Mouse (Mus musculus): ENCODE measurements around the gene Tfcp2. TPM values are rescaled to one million over a fixed set of nuclear protein-coding genes. Genes with fewer than 3 reads are reported as not detected.

The Tfcp2 gene
- polyA plus RNA-seq, 1 experiment: 10.3 TPM

- no peak overlapping the region for H3ac ChIP-seq (ENCODE audit: control insufficient read depth, insufficient read length, low read depth)
- H3K79me2 ChIP-seq (ENCODE audit: control insufficient read depth, insufficient read depth): peaks cover 16% of the 10 kb centered on the region
- H3K27me3 ChIP-seq (ENCODE audit: control insufficient read depth, insufficient read depth, insufficient read length): no peaks in the 10 kb centered on the region
- H3K79me3 ChIP-seq (ENCODE audit: low read depth): peaks cover 2% of the 10 kb centered on the region
- TF ChIP-seq FOSL1 (IDR thresholded peaks at IDR 0.05; ENCODE audit: insufficient read depth, low read length, poor library complexity, severe bottlenecking): no peak
- H3K36me3 ChIP-seq (ENCODE audit: control insufficient read depth, insufficient read depth): no peaks in the 10 kb centered on the region
- H3K4me3 ChIP-seq (ENCODE audit: insufficient read depth, poor library complexity, severe bottlenecking): no peak overlapping the region
Measured at GRCm38 (mm10) chr15:100539411-100539810, 12.4 kb downstream of the Tfcp2 start.

- H3K79me2 ChIP-seq (ENCODE audit: control insufficient read depth, insufficient read depth): peaks cover 16% of the 10 kb centered on the region
- H3ac ChIP-seq (ENCODE audit: control insufficient read depth, insufficient read length, low read depth): no peak overlapping the region
- H3K79me3 ChIP-seq (ENCODE audit: low read depth): peaks cover 2% of the 10 kb centered on the region
- no peak for TF ChIP-seq MYOD1 (IDR thresholded peaks at IDR 0.05; ENCODE audit: control insufficient read depth, insufficient read length, low read depth)
- H3K27me3 ChIP-seq (ENCODE audit: control insufficient read depth, insufficient read depth, insufficient read length): no peaks in the 10 kb centered on the region
- H3K36me3 ChIP-seq (ENCODE audit: control insufficient read depth, insufficient read depth): no peaks in the 10 kb centered on the region
- no peak overlapping the region for H3K4me3 ChIP-seq (ENCODE audit: insufficient read depth, poor library complexity, severe bottlenecking)
Measured at GRCm38 (mm10) chr15:100537913-100538312, 13.9 kb downstream of the Tfcp2 start.

- Histone ChIP-seq H3K36me3 (ENCODE audit: control insufficient read depth, insufficient read depth) (peaks cover 16% of the 10 kb centered on the region), H3K27me3 (ENCODE audit: control insufficient read depth, insufficient read depth, insufficient read length) (no peaks in the 10 kb centered on the region), H3ac (ENCODE audit: control insufficient read depth, insufficient read length, low read depth) (no peak overlapping the region), H3K79me2 (ENCODE audit: control insufficient read depth, insufficient read depth) (no peaks in the 10 kb centered on the region), H3K4me3 (ENCODE audit: insufficient read depth, poor library complexity, severe bottlenecking) (no peak overlapping the region), H3K79me3 (ENCODE audit: low read depth) (no peaks in the 10 kb centered on the region)
- TF ChIP-seq CTCF (IDR thresholded peaks at IDR 0.05; ENCODE audit: control insufficient read depth, insufficient read depth, insufficient read length) (no peak), MAX (IDR thresholded peaks at IDR 0.05) (no peak), CEBPB (IDR thresholded peaks at IDR 0.05; ENCODE audit: low read depth) (no peak), USF1 (IDR thresholded peaks at IDR 0.05; ENCODE audit: low read depth) (no peak), MYOG (IDR thresholded peaks at IDR 0.05; ENCODE audit: control insufficient read depth, extremely low read depth, insufficient read length) (no peak), MYOD1 (IDR thresholded peaks at IDR 0.05; ENCODE audit: control insufficient read depth, insufficient read length, low read depth) (no peak), FOSL1 (IDR thresholded peaks at IDR 0.05; ENCODE audit: insufficient read depth, low read length, poor library complexity, severe bottlenecking) (no peak)
Measured at GRCm38 (mm10) chr15:100527900-100528299, 23.9 kb downstream of the Tfcp2 start.

GRCm38 (mm10) chr15:100525405-100525804 lies 26.4 kb downstream of the Tfcp2 start:
- H3ac ChIP-seq (ENCODE audit: control insufficient read depth, insufficient read length, low read depth): no peak overlapping the region
- H3K27me3 ChIP-seq (ENCODE audit: control insufficient read depth, insufficient read depth, insufficient read length): no peaks in the 10 kb centered on the region
- no peak overlapping the region for H3K4me3 ChIP-seq (ENCODE audit: insufficient read depth, poor library complexity, severe bottlenecking)
- H3K79me3 ChIP-seq (ENCODE audit: low read depth): no peaks in the 10 kb centered on the region
- TF ChIP-seq USF1 (IDR thresholded peaks at IDR 0.05; ENCODE audit: low read depth): no peak
- no peak for TF ChIP-seq MYOG (IDR thresholded peaks at IDR 0.05; ENCODE audit: control insufficient read depth, extremely low read depth, insufficient read length)
- no peak for TF ChIP-seq MAX (IDR thresholded peaks at IDR 0.05)
- TF ChIP-seq CTCF (IDR thresholded peaks at IDR 0.05; ENCODE audit: control insufficient read depth, insufficient read depth, insufficient read length): no peak
- TF ChIP-seq CEBPB (IDR thresholded peaks at IDR 0.05; ENCODE audit: low read depth): no peak
- TF ChIP-seq MYOD1 (IDR thresholded peaks at IDR 0.05; ENCODE audit: control insufficient read depth, insufficient read length, low read depth): no peak
- no peak for TF ChIP-seq FOSL1 (IDR thresholded peaks at IDR 0.05; ENCODE audit: insufficient read depth, low read length, poor library complexity, severe bottlenecking)
- H3K36me3 ChIP-seq (ENCODE audit: control insufficient read depth, insufficient read depth): peaks cover 23% of the 10 kb centered on the region
- H3K79me2 ChIP-seq (ENCODE audit: control insufficient read depth, insufficient read depth): no peaks in the 10 kb centered on the region

GRCm38 (mm10) chr15:100520306-100520705 lies 31.5 kb downstream of the Tfcp2 start:
- H3K4me3 ChIP-seq (ENCODE audit: insufficient read depth, poor library complexity, severe bottlenecking): no peak overlapping the region
- no peak for TF ChIP-seq MYOG (IDR thresholded peaks at IDR 0.05; ENCODE audit: control insufficient read depth, extremely low read depth, insufficient read length)
- TF ChIP-seq MYOD1 (IDR thresholded peaks at IDR 0.05; ENCODE audit: control insufficient read depth, insufficient read length, low read depth): no peak
- TF ChIP-seq MAX (IDR thresholded peaks at IDR 0.05): no peak
- no peak for TF ChIP-seq FOSL1 (IDR thresholded peaks at IDR 0.05; ENCODE audit: insufficient read depth, low read length, poor library complexity, severe bottlenecking)
- no peak for TF ChIP-seq CTCF (IDR thresholded peaks at IDR 0.05; ENCODE audit: control insufficient read depth, insufficient read depth, insufficient read length)
- TF ChIP-seq CEBPB (IDR thresholded peaks at IDR 0.05; ENCODE audit: low read depth): no peak
- TF ChIP-seq USF1 (IDR thresholded peaks at IDR 0.05; ENCODE audit: low read depth): no peak
- H3ac ChIP-seq (ENCODE audit: control insufficient read depth, insufficient read length, low read depth): no peak overlapping the region
- peaks cover 32% of the 10 kb centered on the region for H3K36me3 ChIP-seq (ENCODE audit: control insufficient read depth, insufficient read depth)
- no peaks in the 10 kb centered on the region for H3K79me2 ChIP-seq (ENCODE audit: control insufficient read depth, insufficient read depth)
- H3K79me3 ChIP-seq (ENCODE audit: low read depth): no peaks in the 10 kb centered on the region
- no peaks in the 10 kb centered on the region for H3K27me3 ChIP-seq (ENCODE audit: control insufficient read depth, insufficient read depth, insufficient read length)

- Histone ChIP-seq H3ac (ENCODE audit: control insufficient read depth, insufficient read length, low read depth) (no peak overlapping the region), H3K79me2 (ENCODE audit: control insufficient read depth, insufficient read depth) (no peaks in the 10 kb centered on the region), H3K36me3 (ENCODE audit: control insufficient read depth, insufficient read depth) (peaks cover 41% of the 10 kb centered on the region), H3K4me3 (ENCODE audit: insufficient read depth, poor library complexity, severe bottlenecking) (no peak overlapping the region), H3K27me3 (ENCODE audit: control insufficient read depth, insufficient read depth, insufficient read length) (no peaks in the 10 kb centered on the region), H3K79me3 (ENCODE audit: low read depth) (no peaks in the 10 kb centered on the region)
- TF ChIP-seq USF1 (IDR thresholded peaks at IDR 0.05; ENCODE audit: low read depth): no peak
- TF ChIP-seq MAX (IDR thresholded peaks at IDR 0.05): no peak
- no peak for TF ChIP-seq MYOD1 (IDR thresholded peaks at IDR 0.05; ENCODE audit: control insufficient read depth, insufficient read length, low read depth)
- no peak for TF ChIP-seq MYOG (IDR thresholded peaks at IDR 0.05; ENCODE audit: control insufficient read depth, extremely low read depth, insufficient read length)
- no peak for TF ChIP-seq FOSL1 (IDR thresholded peaks at IDR 0.05; ENCODE audit: insufficient read depth, low read length, poor library complexity, severe bottlenecking)
- no peak for TF ChIP-seq CEBPB (IDR thresholded peaks at IDR 0.05; ENCODE audit: low read depth)
- no peak for TF ChIP-seq CTCF (IDR thresholded peaks at IDR 0.05; ENCODE audit: control insufficient read depth, insufficient read depth, insufficient read length)
Measured at GRCm38 (mm10) chr15:100515121-100515520, 36.7 kb downstream of the Tfcp2 start.

Measured in C2C12 (cell line).